Mouse (Mus musculus) left cerebral cortex, adult 9 months (tissue): Measurements from ENCODE around the gene Tbc1d22a.

Experiments
- DNase-seq, 2 experiments: peaks; one replicate each; pipeline ENCODE4 v3.0.0; 2022; ENCODE audit warnings: low spot score in 2 of 2

Tbc1d22a gene

GRCm38 (mm10) chr15:86503413-86503812 is 289.2 kb downstream of the Tbc1d22a start:
- DNase-seq, result no peak

DNA sequence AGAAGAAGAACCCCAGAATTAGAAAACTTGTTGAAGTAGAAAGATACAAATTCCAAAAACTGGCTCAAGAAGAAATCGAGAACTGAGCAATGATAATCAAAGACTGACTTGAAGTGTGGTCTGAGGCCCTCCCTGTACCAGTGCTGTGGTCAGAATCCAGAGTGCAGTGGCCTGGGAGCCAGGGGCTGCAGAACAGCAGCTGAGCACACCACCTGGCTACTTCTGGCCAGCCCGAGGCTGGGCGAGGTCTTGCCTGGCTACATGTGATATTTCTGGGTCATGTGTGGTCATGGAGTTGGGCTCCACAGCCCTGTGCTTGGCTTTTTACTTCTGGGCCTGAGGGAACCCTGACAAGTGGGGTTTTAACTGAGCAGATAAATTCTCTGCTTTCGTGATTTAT is 292.4 kb downstream of the Tbc1d22a start:
- DNase-seq, result no peak

GRCm38 (mm10) chr15:86507546-86507945 is 293.3 kb downstream of the Tbc1d22a start:
- no peak for DNase-seq

DNA sequence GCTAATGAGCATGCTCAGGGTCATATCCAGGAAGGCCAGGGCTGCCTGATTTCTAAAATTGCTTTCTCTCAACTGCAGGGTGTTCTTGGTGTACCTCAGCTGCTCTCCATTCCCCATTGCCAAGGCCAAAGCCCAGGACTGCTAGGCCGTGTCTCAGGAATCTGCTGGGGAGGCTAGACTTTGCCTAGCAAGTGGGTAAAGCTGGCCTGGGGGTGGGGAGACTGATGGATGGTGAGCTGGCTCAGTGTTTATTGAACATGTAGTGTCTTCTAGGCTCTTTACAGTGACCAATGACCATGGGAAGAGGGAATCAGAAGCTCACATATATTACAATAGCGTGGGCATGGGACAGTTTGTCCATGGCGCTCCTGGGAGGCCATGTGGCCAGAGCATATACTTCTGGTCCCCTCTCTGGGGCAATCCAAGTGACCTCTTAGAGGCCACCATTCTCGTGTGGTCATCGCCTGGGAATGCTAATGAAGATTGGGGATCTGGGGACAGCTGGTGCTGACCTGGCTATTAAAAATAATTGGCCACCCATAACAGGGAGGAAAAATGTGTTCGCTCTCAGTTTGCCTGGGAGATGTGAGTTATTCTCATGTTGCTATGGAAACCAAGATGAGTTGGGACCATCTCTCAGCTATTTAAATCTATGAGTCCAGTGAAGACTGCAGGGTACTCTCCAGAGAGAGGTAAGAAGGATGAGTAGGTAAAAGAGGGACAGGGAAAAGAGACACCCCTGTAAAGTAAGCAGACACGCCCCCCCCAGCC is 294.3 kb downstream of the Tbc1d22a start:
- no peak for DNase-seq

GRCm38 (mm10) chr15:86509601-86510000 is 295.3 kb downstream of the Tbc1d22a start:
- no peak for DNase-seq

DNA sequence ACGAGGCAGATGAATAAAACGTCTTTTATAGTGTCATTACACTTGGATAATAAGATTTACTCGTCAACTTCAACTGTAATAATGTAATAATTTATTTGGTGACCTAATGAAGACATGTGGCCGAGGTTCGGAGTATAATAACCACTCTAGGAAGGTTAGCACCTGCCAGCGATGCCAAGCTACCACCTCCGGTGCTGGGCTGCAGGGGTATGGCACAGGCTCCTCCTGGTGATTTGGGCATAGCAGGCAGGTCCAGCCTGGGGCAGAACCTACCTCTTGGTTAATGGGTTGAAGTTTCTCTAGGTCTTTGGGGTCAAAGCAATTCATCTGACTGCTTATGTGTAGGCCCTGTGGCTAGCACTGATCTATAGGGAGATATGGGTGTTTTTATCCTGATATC is 296.9 kb downstream of the Tbc1d22a start:
- no peak for DNase-seq

GRCm38 (mm10) chr15:86513336-86513735 is 299.1 kb downstream of the Tbc1d22a start:
- DNase-seq, result no peak

- DNase-seq, result no peak
These were observed 305.9 kb downstream of the Tbc1d22a start for GRCm38 (mm10) chr15:86520201-86520600.

- DNase-seq, result no peak
These were observed 321.1 kb downstream of the Tbc1d22a start for GRCm38 (mm10) chr15:86535356-86535755.

DNA sequence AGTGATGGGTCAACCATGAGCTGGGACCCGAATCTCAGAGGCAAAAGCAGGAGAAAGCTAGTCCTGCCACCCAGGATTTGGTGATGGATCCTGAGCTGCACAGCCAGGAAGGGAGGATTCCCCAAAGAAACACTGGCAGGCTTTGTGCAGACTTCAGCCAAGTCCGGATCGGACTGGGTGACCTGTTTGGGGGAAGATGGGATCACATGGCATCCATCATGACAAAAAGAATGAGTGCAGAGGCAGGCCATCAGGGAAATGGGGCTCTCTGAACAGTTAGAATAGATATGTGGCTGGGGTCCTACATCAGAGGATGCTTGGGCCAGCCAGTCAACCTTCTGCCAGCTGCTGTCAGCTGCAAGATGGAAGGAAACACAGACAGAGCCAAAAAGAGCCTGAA is 328.1 kb downstream of the Tbc1d22a start:
- DNase-seq, result no peak

DNA sequence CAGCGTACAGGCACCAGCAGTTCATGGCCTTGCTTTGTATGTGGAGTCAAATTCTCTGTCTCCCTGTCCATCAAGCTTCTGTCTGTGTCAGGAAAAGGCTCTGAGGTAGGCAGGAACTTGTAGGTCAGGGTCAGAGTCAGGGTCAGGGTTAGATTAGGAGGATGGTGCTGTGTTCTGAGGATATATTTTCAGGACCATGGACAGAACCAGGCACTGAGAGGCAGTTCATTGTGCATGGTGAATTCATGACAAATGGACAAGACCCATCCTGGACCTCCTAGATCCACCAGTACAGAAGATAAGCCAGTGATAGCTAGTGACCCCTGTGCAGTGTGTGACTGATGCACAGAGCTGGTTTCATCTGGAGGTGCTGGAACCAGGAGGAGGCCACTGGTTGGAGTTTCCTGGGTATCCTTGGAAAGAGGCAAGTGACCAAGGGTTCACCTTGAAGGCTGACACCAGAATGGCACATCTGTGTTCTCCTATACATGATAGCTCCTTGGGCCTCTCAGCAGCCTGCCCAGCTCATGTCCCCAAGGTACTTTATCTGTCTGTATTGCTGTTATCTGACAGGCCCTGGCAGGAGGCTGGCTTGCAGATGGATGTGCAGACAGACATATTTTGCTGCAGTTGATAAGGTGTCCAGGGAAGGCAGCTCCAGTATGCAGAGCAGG is 330.0 kb downstream of the Tbc1d22a start:
- no peak for DNase-seq
